Mouse (Mus musculus) liver, embryonic 14.5 days (tissue): ENCODE measurements around the gene Apod.

ENCODE experiments used
- CTCF ChIP-seq: IDR thresholded peaks from 2 replicates; pipeline ENCODE4 v1.5.1; 2016; ENCODE audit warnings: antibody characterized with exemption, low read depth, control low read depth
- EP300 ChIP-seq: IDR thresholded peaks from 2 replicates; pipeline ENCODE4 v1.6.1; 2016; ENCODE audit warnings: antibody characterized with exemption, low read depth

GRCm38 (mm10) chr16:31297113-31297512 lies 17.5 kb downstream of the Apod start:
- TF ChIP-seq CTCF (no peak), EP300 (no peak)
